Mouse (Mus musculus) megakaryocyte, embryonic 14.5 days (primary cell): ENCODE measurements around the gene Rragd. TPM values are rescaled to one million over a fixed set of nuclear protein-coding genes. Genes with fewer than 3 reads are reported as not detected.

ENCODE experiments used
- H3K27me3 ChIP-seq: replicated peaks from 2 replicates; pipeline ENCODE3; 2012; ENCODE audit warnings: inconsistent platforms
- H3K36me3 ChIP-seq: replicated peaks from 2 replicates; pipeline ENCODE3; 2012; ENCODE audit warnings: low read length, inconsistent platforms, mixed read lengths
- H3K4me1 ChIP-seq: 2 replicates; pipeline ENCODE4 v1.6.1; 2012; ENCODE audit warnings: inconsistent platforms
- H3K4me3 ChIP-seq: replicated peaks from 2 replicates; pipeline ENCODE3; 2012; ENCODE audit warnings: moderate library complexity, mild to moderate bottlenecking, inconsistent platforms
- H3K9me3 ChIP-seq: 2 replicates; pipeline ENCODE4 v1.6.1; 2012; ENCODE audit warnings: inconsistent platforms
- FLI1 ChIP-seq: IDR thresholded peaks from 2 replicates; pipeline ENCODE4 v1.6.1; 2012; ENCODE audit warnings: low read length, inconsistent platforms, mixed read lengths
- GATA1 ChIP-seq: IDR thresholded peaks from 3 replicates; pipeline ENCODE4 v1.6.1; 2012; ENCODE audit warnings: mixed read lengths, low read length, inconsistent platforms, borderline replicate concordance
- polyA plus RNA-seq: library from polyadenylated mRNA; stranded (reverse); fragments of >175 nt; gene quantifications from 2 replicates; pipeline ENCODE4 v1.2.3, GENCODE M21; 2012; ENCODE audit warnings: low replicate concordance; ENCODE audit not compliant: insufficient read depth

Gene Rragd
- polyA plus RNA-seq, 1 experiment, result 0.37 TPM

DNA sequence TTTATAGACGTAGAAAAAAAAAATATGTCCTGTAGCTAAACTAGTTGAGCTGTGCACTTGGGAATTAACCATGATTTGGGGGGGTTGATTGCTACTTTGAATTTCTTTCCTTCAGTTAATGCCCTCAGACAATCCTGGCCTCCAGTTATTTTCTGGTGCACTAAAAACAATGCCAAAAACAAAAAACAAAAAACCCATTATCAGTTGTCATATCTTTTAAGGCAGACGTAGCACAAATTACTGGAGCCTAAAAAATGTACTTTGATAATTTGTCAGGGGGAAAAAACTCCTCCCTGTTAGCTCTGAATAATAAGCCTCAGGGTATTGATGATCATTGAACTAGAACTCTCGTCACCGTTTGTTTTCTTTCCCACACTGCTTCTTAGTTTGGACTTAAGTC is 49.2 kb downstream of the Rragd start:
- Histone ChIP-seq H3K4me1 (peaks cover 36% of the 10 kb centered on the region), H3K4me3 (peak overlapping the region; percentile 100), H3K9me3 (0 out of 2 replicates have a peak, but pooled peaks cover 4% of the 10 kb centered on the region), H3K27me3 (no peaks in the 10 kb centered on the region), H3K36me3 (peaks cover 46% of the 10 kb centered on the region)
- TF ChIP-seq GATA1 (no peak), FLI1 (no peak)

DNA sequence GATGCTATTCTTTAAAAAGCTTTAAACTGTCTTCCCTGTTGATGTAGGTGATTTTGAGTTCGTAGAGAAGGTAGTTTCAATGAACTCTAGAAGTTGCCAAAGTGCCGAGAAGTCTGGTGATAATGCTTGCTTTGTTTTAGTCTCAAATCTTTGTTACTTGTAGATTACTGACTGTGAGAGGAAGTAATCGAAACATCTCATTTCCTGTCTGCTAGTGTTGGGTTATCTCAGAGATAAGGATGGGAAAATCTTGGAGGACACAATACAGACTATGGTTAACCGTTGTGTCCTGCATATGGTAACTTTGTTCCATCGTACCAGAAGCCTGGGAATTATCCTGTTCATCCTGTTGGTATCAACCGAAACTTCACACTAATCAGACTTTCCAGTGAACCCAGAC is 50.7 kb downstream of the Rragd start:
- Histone ChIP-seq H3K4me3 (no peak overlapping the region), H3K4me1 (peaks cover 40% of the 10 kb centered on the region), H3K27me3 (no peaks in the 10 kb centered on the region), H3K36me3 (peaks cover 39% of the 10 kb centered on the region), H3K9me3 (0 out of 2 replicates have a peak, but pooled peaks cover 4% of the 10 kb centered on the region)
- TF ChIP-seq GATA1, result no peak
- no peak for TF ChIP-seq FLI1

DNA sequence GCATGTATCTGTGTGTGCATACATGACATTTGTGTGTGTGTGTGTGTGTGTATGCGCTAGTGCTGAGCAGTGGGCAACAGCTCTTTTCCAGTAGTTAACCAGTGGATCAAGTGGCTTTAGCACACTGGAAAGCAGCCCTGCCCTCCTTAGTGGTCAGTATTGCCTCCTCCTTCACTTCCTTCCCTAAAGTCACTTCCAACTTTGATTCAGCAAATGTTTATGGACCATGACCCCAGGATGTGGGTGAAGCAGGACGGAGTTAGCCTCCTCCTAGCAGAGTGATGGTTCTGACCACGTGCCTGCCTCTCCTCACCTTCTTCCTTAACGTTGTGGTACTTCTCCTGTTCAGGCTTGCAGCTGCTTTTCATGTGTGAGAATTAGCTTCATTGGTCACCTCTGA is 57.0 kb downstream of the Rragd start:
- no peak for TF ChIP-seq GATA1
- no peak for TF ChIP-seq FLI1
- H3K4me3 ChIP-seq, result peak overlapping the region; percentile 70
- H3K27me3 ChIP-seq, result no peaks in the 10 kb centered on the region
- H3K4me1 ChIP-seq, result peaks cover 25% of the 10 kb centered on the region
- H3K36me3 ChIP-seq, result peaks cover 84% of the 10 kb centered on the region
- 0 out of 2 replicates have a peak, but pooled peaks cover 4% of the 10 kb centered on the region for H3K9me3 ChIP-seq

DNA sequence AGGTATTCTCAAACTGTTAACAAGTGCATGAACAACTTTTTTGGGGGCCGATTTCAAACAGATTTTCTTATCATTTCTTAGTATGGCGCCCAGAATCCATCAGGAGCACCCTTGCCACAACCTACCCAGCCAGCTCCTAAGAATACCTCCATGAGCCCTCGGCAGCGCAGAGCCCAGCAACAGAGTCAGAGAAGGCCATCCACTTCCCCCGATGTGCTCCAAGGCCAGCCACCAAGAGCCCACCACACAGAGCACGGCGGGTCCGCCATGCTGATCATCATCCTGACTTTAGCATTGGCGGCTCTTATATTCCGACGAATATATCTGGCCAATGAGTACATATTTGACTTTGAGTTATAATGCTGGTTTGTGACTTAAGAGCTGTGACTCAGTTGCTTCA is 66.8 kb downstream of the Rragd start:
- no peak for TF ChIP-seq GATA1
- TF ChIP-seq FLI1, result no peak
- peaks cover 13% of the 10 kb centered on the region for H3K4me1 ChIP-seq
- no peaks in the 10 kb centered on the region for H3K9me3 ChIP-seq
- H3K36me3 ChIP-seq, result peaks cover 87% of the 10 kb centered on the region
- no peak overlapping the region for H3K4me3 ChIP-seq
- no peaks in the 10 kb centered on the region for H3K27me3 ChIP-seq

DNA sequence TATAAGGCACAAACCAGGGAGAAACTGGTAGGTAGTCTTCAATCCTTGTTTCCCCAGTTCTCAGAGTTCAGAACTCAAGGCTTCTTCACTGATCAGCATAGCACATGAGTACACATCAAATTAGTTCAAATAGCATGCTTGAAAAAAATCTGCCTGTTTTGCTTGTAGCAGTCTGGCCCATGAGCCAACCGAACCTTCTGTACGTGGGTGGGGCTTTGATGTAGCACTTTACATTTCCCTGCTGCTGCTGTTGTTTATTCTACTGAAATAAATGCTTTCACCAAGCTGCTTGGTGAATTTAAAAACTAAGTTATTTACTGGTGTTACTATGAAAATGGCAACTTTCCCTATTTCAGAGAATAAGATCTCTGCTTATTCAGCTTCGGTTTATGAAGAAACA is 69.2 kb downstream of the Rragd start:
- H3K36me3 ChIP-seq, result peaks cover 64% of the 10 kb centered on the region
- H3K27me3 ChIP-seq, result no peaks in the 10 kb centered on the region
- TF ChIP-seq FLI1, result no peak
- no peak for TF ChIP-seq GATA1
- H3K4me3 ChIP-seq, result no peak overlapping the region
- peaks cover 7% of the 10 kb centered on the region for H3K4me1 ChIP-seq
- no peaks in the 10 kb centered on the region for H3K9me3 ChIP-seq

DNA sequence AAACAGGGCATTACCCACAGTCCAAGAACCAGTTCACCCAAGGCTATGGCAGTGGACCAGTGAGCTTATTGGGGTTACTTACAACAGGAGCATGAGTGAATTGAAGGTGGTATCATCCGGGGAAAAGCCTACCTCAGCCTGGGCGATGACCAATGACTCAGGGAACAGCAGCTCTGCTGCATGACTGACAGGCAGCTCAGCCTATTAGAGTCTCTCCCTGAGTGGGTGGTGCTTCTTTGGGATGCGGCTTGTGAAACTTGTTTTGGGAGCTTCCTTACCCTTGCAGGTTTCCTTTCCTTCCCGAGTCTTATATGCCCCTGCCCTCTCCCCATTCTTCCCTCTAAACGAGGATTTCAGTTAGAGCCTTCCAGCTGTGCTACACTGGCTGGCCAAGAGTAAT is 69.8 kb downstream of the Rragd start:
- Histone ChIP-seq H3K4me3 (no peak overlapping the region), H3K4me1 (peaks cover 7% of the 10 kb centered on the region)
- TF ChIP-seq FLI1, result no peak
- TF ChIP-seq GATA1, result no peak

DNA sequence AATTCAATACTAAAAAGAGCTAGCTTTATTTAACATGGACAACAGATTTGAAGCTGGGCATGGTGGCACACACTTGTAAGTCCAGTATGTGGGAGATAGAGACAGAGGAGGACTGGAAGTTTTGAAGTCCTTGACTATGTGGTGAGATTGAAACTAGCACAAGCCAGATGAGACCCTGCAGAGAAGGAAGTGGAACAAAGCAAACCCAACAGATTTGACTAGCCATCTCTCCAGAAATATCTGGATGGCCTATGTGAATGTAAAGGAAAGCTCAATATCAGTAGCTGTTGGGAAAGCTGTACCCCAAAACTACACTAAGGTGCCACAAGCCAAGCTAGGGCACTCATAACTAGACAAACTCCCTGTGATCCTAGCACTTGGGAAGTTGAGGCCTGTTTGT is 71.6 kb downstream of the Rragd start:
- Histone ChIP-seq H3K4me3 (no peak overlapping the region), H3K36me3 (peaks cover 41% of the 10 kb centered on the region), H3K9me3 (no peaks in the 10 kb centered on the region), H3K4me1 (peaks cover 7% of the 10 kb centered on the region), H3K27me3 (no peaks in the 10 kb centered on the region)
- TF ChIP-seq GATA1 (no peak), FLI1 (no peak)

More for the DNA sequence above, 69.8 kb downstream of the Rragd start:
- H3K27me3 ChIP-seq, result no peaks in the 10 kb centered on the region
- no peaks in the 10 kb centered on the region for H3K9me3 ChIP-seq
- peaks cover 59% of the 10 kb centered on the region for H3K36me3 ChIP-seq

DNA sequence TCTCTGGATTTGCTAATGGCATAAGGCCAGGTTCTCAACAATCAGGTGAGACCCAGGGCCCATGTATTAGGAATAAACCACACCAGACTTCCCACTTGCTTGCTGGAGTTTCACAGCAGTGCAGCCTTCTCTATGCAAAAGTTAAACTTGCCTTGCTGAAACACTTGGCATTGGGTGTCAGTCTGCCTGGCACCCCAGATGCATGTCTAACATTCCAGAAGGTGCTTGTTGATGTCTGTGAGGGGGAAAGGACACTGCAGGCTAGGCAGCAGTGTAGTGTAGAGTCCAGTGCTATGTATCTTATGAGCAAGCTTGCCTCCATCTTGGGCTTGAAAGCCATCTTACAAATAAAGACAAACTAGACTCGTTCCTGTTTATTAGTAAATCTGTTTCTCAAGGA is 73.5 kb downstream of the Rragd start:
- H3K4me1 ChIP-seq, result peaks cover 13% of the 10 kb centered on the region
- H3K27me3 ChIP-seq, result peaks cover 4% of the 10 kb centered on the region
- no peaks in the 10 kb centered on the region for H3K9me3 ChIP-seq
- H3K4me3 ChIP-seq, result peak overlapping the region; percentile 14
- peaks cover 22% of the 10 kb centered on the region for H3K36me3 ChIP-seq
- no peak for TF ChIP-seq FLI1
- no peak for TF ChIP-seq GATA1

DNA sequence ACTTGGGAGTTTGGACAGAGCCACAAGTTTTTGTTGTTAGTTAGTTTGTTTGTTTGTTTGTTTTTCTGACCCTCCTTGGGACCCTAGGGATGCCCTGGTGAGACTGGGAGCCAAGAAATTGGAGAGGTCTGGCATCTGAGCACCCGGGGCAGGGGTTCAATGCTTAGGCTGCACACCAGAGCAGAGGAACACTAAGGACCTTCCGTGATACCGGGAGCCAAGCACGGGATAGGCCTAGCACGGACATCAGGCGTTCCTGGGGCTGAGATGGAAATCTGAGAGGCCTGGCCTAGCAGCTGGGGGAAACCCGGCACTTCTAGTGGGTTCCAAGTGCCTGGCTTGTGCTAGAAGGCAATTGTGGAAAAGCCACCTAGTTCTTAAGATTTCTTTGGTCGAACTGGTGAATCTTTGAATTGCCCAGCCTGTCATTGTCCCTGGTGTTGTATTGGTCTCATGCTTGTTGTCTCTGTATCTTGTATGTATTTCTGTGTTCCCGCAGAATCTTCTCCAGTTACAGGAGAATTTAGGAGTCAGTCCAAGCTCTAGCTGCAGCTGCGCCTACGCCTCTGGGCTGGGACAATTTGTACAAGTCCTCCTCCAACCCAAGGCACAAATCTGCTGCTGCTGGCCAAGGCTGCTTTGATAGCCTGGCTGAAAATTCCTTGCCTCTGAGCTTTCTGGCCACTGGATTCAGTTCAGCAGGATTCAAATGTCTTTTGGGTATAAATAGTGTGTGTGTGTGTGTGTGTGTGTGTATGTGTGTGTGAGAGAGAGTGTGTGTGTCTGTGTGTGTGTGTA is 75.3 kb downstream of the Rragd start:
- Histone ChIP-seq H3K9me3 (no peaks in the 10 kb centered on the region), H3K36me3 (peaks cover 6% of the 10 kb centered on the region), H3K27me3 (peaks cover 8% of the 10 kb centered on the region), H3K4me3 (no peak overlapping the region), H3K4me1 (peaks cover 10% of the 10 kb centered on the region)
- TF ChIP-seq FLI1 (no peak), GATA1 (no peak)

DNA sequence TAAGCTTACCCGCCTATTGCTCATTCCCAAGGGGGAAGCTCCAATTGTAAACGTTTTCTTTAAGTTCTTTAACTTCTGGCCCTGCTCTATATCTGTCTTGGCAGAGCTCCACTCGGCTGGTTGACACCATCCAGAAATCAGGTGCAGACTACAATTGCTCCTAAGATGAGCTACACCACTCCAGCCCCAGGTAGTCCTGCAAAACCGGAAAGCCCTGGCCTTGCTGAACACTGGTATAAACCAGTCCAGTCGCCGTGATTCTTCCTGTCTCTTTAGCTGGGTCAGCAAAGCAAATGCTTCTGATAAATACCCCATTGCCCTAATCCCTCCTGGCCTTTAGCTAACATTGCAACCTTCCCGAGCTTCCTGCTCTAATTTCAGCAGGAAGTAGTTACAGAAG is 78.3 kb downstream of the Rragd start:
- TF ChIP-seq GATA1 (no peak), FLI1 (no peak)
- Histone ChIP-seq H3K9me3 (no peaks in the 10 kb centered on the region), H3K27me3 (peaks cover 22% of the 10 kb centered on the region), H3K4me3 (no peak overlapping the region), H3K4me1 (peaks cover 9% of the 10 kb centered on the region), H3K36me3 (no peaks in the 10 kb centered on the region)
